Mouse (Mus musculus): Measurements from ENCODE around the gene Pcolce.
A peak's percentile ranks its signal among the peaks of the same experiment; 100 is the strongest.
"Not testable (repeated sequence)": the region's sequence is repeated elsewhere in the genome, so short reads cannot be mapped to it uniquely, and the experiment has no call there.

Pcolce gene

DNA sequence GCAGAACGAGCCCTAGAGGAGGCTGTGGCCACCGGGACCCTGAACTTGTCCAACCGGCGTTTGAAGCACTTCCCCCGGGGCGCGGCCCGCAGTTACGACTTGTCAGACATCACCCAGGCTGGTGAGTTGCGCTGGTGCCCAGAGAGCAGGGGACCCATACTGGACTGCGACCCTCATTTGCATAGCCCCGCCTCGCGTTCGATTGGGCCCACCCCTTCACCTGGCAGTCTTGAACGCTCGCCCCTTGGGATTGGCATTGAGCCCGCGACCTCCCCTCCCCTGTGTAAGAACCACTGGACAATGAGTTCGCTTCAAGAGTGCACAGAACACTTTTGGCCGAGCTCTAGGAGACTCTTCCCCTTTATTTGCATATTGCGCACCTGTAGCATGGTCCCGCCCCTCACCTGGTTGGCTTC lies 15.7 kb upstream of the Pcolce start:
- DNase-seq, result peak; percentile 72 to 80

DNA sequence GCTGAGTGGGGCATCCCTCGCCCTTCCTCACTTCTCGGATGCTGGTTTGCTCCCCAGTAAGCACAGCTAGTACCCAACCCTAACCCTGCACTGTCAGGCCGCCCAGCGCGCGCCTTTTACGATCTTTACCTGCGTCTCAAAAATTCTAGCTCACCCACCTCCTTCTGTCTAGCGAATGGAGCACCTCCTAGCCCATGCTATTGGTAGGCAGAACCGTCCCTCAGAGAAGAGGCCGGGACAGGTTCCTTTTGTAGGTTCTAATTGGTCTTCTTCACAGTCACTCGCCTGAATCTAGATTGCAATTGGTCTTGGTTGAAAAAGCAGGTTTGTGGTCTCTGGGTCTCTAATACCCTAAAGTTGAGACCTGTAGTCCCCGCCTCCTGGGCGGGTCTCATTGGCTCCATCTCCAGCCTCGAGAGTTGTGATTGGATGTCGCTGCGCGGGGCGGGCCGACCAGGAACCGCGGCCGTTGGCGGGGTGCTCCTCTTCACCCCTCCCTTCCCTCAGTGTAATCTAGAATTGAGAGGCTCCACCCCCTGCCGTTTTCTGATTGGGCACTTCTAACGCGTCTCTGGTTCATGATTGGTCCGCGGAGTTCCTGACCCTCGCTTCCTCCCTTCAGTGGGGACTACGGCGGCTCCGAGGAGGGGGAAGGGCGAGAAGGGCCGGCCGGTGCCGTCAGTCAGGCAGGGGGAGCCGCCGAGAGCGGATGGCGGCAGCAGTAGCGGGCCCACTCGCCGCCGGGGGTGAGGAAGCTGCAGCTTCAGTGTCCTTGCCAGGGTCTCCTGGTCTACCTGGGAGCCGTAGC lies 15.1 kb upstream of the Pcolce start, which contains the start of the genes Fbxo24, Lrch4 and Gm20605:
Fbxo24 (minus strand) TSS at position 505 of the 808 bp plus-strand sequence.
Lrch4 (plus strand) TSS at position 624 of the 808 bp plus-strand sequence.
Gm20605 (plus strand) TSS at position 678 of the 808 bp plus-strand sequence.
- peak; percentile 100 for DNase-seq

DNA sequence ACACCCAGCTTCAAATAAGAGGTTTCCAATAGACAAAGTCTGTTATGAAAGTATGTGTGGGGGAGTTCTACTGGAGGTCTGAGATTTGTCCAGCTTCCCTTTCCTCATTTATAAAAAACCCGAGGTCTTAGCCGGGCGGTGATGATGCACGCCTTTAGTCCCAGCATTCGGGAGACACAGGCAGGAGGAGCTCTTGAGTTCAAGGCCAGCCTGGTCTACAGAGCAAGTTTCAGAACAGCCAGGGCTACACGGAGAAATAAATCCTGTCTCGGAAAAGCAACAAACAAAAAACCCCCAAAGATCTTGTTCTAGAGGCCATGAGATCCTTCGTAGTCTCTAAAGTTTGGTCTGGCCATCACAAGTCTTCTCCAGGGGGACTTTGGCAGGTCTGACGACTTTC lies 14.4 kb upstream of the Pcolce start:
- no peak for DNase-seq

DNA sequence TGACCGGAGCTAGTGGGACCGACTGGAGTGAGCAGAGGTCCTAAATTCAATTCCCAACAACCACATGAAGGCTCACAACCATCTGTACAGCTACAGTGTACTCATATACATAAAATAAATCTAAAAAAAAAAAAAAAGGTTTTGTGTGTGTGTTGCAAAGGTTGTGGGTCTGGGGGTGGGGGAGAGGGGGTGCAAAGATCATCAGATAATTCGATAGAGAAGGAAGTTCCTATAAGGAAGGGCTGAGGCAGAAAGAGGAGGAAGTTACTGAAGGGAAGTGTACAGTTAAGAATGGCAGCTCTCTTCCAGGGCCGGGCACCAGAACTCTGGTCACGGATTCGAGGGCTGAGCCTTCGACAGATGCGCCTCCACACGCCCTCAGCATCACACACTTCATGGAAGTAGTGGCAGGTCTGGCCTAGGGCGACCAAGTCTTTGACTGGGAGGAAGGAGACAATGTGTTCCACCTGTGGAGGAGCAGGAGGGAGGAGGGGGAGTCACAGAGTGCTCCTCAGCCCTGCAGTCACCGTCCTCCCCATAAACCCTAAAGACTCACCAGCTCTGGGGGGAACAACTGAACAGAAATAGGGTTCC lies 10.4 kb upstream of the Pcolce start:
- no peak for DNase-seq

DNA sequence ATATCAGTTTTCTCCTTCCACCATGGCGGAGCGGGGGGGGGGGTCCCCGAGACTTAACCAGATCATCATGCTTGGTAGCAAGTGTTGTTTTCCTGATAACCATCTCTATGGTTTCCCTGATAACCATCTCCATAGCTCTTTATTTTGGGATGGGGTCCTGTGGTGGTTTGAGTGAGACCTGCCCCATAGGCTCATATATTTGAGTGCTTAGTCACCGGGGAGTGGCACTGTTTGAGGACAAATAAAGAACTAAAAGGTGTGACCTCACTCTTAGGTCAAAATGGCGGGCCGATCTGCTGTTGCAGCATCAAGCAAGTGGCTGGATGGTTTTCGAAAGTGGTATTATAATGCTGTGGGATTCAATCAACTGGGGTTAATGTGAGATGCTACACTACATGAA lies 1.8 kb upstream of the Pcolce start:
- no peak for DNase-seq

DNA sequence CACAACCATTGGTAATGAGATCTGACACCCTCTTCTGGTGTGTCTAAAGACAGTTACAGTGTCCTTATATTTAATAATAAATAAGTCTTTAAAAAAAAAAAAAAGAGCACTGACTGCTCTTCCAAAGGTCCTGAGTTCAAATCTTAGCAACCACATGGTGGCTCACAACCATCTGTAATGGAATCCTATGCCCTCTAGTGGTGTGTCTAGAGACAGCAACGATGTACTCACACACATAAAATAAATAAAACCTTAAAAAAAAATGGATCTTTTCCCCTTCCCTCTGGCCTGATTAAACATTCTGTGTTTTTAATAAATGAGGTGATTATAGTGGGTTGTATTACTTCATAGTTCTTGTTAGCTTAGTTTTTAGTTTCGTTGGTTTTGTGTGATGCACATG lies 1.3 kb upstream of the Pcolce start:
- DNase-seq, result not testable (repeated sequence)

DNA sequence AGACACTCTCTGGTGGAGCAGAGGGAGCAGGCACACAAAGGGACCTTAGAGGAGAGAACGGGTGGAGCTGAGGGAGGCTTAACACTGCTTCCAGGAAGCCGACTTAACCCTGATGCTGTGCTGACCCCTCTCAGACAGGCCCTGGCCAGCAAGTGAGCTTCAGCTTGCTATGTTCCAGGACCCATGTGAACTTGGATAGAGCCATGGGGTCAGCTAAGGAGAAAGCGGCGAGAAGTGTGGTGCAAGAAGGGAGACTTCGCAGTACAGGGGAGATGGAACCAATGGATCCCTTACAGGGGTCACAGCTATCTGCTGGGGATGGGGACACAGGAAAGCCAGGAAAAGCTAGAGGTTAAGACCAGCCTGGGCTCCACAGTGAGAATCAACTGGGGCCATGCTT lies 508 bp downstream of the Pcolce start:
- DNase-seq, result no peak

DNA sequence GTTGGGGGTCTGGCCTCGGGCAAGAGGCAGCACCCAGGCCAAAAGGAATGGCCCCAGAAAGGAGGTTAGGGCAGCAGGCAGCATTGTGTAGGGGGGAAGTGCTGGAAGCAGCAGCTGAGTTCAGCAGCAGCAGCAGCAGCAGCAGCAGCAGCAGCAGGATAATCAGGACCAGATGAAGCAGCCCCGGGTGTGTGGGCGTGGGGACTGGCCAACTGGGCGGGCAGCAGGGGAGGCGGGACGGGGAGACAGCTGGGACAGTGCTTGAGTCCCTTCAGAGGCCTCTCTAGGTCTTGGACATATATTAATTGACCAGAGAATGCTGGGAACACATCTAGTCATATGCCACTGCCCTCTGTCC lies 2.4 kb downstream of the Pcolce start:
- DNase-seq, result peak in 1 of 2 experiments; percentile 32

DNA sequence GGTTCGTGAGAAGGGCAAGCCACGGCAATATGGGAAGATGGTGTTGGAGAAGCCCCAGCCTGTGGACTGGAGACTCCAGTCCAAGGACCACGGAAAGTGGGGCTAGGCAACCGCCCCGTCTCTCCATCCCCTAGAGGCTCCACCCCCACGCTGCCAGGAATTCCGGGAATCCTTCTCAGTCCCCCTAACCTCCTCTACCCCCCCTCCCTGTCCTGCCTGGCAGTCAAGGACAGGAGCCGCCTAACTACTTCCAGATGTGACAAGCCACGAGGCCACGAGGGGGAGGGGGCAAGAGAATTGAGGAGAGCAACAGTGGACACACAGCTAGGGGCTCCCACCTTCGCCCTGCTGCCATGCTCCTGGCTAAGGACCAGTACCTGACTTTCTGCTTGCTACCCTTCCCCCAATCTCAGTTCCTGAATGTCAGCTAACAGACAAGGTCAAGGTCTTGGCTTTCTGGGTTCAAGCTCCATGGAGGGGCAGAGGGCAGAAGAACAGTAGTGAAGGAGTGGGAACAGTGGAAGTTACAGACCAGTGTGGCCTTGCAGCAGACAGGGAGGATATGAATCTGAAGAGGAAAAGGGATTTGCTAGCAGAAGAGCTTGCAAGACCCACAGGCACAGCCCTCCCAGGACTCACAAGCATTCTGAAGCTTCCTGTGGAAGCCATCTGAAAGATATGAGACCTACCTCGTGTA lies 2.9 kb downstream of the Pcolce start:
- DNase-seq, result no peak

DNA sequence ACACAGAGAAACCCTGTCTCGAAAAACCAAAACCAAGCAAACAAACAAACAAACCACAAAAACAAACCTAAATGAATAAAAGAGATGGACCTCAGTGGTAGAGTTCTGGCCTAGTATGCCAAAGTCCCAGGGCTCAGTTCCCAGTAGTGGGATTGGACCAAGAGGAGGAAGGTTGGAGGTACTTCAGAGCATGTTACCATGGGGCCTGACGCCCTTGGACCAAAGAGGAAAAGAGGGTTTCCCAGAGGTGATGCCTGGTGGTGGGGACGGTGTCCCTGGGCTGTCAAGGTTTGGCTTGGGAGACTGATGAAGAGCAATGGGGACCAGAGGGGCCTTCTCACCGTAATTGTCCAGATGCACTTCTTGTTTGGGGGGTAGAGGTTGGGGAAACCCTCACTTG lies 3.5 kb downstream of the Pcolce start:
- no peak for DNase-seq

DNA sequence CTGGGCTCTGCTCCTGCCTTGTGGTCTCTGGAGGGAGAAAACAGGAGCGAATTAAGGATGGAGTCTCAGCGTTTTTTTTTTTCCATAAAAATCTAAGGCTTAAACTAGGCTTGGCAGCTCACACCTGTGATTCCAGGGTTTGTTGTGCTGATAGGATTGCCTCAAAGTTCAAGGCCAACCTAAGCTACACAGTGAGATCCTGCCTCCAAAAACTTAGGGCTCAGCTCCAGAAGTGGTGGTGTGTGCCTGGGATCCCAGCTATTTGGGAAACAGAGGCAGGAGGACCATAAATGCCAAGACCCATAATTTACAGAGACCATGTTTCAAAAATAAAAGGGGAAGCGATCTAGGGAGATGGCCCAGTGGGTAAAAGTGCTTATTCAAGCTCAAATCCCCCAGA lies 4.3 kb downstream of the Pcolce start:
- no peak for DNase-seq

DNA sequence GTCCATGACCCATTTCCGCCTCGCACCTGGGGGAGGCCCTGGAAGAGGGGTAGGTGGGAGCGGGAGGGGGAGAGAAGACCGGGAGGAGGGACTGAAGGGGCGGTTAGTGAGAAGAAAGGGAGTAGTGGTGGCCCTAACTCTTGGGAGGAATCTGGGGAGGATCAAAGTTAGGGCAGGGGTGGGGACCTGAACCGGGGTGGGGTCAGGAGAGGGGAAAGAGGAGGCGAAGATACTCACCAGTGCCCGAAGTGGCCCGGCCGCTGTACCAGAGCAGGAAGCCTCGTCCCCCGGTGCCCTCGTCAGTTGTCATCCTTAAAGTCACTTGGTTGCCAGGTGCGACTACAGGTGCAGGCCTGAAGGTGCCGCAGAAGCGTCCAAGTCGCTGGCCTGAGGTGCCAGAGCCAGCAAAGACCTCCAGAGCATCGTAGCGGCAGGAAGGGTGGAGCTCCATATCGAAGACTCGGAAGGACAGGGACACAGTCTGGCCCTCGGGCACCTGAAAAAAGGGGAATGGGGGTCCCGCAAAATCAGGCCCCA lies 4.9 kb downstream of the Pcolce start:
- DNase-seq, result no peak

DNA sequence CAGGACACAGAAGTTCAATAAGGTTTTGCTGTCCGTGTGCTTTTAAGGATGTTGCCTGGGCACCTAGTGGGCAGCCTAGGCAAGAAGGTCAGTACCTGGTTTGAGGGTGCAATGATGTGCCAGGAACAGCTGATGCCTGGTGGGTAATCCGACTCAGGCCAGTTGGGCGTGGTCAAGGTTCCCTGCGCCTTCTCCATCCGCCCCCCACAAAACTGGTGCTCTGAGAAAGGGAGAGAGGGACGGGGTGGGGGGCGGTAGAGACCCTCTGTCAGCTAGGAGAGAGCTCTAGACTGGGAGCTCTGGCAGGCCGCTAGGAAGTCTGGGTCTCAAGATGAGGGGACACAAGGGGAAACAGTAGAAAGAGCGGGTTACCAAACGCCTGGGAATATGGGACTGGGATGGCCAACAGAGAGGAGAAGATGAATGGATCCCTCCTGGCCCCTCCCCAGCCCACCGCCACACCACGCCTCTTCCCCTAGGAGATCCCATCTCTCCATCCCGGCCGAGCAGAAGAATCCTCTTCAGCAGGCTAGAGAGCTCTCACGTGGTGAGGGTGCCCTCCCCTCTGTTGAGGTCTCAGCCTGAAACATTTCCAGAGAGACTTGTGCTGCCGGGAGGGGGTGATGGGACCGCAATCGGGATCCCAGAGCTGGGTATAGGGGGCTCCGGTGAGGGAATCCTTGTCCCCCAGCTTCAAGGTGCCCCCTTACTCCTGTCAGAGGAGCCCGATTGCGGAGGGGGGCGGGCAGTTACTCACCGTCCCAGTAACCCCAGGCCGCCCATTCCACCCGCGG lies 5.5 kb downstream of the Pcolce start:
- no peak for DNase-seq

DNA sequence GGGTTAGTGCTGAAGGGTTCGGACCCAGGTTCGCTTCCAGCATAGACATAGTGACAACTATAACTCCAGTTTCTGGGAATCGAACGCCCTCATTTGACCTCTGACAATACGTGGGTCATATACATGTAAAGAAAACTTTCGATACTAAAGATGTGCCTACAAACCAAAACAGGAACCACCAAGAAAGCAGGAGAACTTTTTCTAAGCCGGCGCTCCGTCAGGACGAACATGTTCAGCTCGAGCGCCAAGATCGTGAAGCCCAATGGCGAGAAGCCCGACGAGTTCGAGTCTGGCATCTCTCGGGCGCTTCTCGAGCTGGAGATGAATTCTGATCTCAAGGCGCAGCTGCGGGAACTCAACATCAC lies 12.2 kb downstream of the Pcolce start:
- peak; percentile 45 to 52 for DNase-seq

DNA sequence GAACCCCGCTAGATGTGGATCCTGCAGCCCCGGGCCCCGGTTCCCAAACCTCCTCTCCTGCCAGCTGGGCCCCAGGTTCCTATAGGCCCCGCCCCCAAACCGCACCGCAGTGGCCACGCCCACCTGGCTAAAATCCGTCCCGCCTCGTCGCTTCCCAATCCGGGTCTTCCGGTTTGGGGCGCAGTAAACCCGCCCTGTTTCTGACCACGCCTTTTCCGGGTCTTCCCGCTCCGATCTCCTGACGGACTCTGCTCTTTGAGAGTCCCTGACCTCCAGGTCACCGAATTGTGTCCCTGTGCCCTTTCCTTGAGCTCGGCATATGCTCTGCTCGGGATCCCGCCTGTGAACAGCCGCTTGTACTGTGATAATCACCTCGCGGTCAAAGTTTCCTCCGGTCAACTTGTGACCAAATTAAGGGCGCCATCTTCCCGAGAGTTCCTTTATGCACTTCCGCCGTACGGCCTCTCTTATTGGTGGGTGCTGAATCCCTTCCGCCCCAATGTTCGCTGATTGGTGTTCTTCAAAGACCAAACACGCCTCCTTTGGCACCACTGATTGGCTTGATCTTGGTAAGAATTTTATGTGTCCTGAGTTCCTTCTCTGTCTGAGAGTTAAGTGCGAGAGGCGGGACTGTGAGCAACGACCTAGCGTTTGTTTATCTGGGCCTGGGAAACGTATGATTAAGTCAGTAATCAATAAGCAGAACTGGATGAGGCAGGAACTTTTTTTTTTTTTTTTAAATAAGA lies 12.8 kb downstream of the Pcolce start, which contains the start of gene Mospd3:
Mospd3 (minus strand) TSS at position 440 of the 746 bp plus-strand sequence.
- peak; percentile 98 for DNase-seq

DNA sequence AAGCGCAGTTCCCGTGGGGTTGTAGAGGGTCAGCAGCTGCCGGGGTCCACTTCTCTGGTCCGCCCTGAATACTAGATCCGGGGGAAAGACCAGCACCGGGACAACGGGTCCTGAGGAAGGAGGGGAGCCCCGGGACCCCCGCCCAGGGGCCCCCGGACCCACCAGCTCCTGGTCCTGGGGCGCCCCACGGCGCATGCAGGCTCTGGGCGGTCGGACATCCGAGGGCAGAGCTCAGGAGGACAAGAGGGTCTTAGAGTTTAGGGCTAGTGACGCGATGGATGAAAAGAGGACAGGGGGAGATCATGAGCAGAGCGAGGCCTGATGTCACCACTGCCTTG lies 13.3 kb downstream of the Pcolce start:
- no peak for DNase-seq

DNA sequence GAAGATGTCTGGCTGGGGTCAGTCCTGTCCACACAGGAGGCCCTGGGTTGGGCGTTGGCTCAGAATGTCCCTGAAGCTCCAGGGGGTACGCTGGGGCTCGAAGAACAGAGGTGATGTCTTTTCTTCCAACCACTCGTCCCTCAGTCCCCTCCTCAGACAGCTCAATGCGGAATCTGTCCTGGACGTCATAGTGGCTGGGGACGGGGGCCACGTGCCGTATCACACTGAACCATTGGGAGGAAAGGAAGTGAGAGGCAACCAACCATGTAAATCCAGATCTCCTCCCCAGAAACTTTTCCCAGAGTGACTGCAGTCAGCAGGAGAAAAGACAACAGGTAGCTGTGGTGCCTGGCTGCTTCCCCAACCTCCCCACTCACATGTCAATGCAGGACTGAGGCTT lies 14.0 kb downstream of the Pcolce start:
- DNase-seq, result no peak

DNA sequence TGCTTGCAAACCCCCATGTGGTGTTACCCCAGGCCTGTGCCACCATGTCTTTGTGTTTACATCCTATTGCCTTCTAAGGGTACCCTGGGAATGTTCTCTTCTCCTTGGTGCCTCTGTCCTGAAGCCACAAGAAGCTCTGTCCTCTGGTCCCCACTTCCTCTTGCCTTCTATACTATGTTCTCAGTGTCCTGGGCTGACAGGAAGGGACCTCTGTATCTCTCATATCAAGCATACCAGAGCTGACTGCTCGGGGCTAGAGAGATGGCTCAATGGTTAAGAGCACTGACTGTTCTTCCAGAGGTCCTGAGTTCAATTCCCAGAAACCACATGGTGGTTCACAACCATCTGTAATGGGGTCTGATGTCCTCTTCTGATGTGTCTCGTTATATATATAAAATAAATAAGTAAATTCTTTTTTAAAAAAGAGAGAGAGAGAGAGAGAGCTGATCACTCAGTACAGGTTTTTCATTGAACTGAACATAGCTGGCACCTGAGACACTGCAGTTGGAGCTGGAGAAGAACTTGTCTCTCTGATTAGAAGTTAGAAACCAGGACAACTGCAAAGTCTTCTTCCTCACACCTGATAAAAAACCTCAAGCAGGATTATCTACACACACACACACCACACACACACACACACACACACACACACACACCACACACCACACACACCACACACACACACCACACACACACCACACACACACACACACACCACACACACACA lies 15.3 kb downstream of the Pcolce start:
- DNase-seq, result no peak

DNA sequence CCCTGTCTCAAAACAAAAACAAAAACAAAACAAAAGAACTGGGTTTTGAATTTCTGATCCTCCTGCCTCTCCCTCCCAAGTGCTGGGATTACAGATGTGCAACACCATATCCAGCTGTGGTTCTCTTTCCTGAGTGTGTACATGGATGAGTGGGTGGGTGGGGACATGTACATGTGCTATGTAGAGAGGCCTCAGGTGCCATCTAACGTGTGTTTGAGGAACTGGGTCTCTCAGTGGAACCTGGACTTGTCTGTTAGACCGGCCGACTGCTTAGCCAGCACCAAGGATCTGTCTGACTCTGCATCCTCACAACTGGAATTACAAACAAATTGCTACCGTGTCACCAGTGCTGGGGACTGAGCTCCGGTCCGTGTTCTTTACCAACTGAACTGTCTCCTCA lies 16.0 kb downstream of the Pcolce start:
- no peak for DNase-seq

DNA sequence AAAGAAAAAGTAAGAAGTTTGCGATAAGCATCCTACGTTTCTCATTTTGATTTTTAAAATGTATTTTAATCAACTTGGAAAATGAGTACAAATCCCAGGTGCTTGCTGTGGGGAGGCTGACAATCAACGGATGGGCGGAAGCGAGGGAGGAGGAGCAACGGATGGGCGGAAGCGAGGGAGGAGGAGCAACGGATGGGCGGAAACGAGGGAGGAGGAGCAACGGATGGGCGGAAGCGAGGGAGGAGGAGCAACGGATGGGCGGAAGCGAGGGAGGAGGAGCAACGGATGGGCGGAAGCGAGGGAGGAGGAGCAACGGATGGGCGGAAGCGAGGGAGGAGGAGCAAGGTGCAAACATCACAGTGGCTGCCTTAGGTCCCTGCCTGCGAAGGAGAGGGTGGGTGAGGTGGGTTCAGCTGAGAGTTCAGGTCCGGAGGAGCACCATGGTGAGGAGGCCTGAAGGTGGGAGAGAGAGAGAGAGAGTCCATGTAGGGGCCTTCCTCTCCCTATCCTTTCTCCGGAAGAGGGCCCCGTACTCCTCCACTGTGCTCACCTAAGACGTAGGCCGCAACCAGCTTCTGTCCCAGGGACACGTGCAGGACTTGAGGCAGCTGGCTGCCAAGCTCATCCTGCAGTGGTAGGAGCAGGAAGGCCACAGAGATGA lies 16.9 kb downstream of the Pcolce start:
- no peak for DNase-seq

DNA sequence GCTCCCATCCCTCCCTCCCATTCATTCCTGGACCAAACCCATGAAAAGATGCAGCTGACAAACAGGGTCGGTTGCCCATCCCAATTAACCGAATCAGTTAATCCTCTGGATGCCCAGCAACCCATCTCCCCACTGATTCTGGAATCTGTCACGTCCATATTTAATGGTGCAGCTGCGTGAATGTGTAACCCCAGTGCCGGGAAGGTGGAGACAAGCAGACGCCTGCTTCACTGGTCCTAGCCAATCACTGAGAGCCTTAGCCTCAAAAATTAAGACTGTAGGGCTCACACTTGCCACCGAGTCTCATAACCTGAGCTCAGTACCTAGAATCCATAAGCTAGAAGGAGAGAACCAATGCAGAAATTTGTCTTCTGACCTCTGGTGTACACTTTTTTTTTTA lies 17.7 kb downstream of the Pcolce start:
- no peak for DNase-seq
